Mouse (Mus musculus) left cerebral cortex, adult 11 months (tissue): ENCODE measurements around the gene Atp6v1fnb.

Source experiments
- DNase-seq: peaks from one replicate; pipeline ENCODE4 v3.0.0; 2022; ENCODE audit warnings: low spot score

Gene Atp6v1fnb

DNA sequence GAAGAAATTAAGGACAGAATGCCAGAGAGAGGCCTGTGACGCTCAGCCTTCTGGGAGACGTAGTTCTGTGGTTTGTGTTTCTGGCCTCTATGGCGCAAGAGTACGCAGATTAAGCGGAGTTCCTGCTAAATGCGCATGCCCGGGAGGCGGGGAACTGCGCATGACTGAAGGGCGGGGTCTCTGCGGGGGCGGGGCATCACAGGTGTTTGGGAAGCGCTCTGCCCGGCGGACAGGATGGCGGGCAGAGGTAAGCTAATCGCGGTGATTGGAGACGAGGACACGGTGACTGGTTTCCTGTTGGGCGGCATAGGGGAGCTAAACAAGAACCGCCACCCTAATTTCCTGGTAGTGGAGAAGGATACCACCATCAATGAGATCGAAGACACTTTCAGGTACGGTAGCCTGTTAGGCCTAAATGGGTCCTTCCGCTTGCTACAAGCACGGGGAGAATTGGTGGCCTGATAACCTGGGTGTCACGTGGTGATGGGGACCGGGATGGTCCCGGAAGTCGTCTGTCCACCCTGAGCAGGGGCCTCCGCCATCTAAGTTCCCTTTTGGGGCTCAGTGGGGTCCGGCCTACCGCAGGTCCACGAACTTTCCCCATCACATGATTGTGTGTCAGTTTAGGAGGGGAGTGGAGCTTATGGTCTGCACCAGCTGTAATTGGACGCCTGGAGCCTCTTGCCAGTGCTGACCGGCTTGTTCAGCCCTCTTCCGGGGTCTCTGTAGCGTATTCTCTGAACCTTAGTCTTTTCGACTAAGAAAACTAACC, 3.5 kb upstream of the Atp6v1fnb start, which contains the start of gene Atp6v1f:
Atp6v1f (plus strand) TSS at position 136 of the 772 bp plus-strand sequence.
- DNase-seq, result peak; percentile 88

- DNase-seq, result no peak
These were observed 2.4 kb upstream of the Atp6v1fnb start for GRCm38 (mm10) chr6:29468851-29469250.

DNA sequence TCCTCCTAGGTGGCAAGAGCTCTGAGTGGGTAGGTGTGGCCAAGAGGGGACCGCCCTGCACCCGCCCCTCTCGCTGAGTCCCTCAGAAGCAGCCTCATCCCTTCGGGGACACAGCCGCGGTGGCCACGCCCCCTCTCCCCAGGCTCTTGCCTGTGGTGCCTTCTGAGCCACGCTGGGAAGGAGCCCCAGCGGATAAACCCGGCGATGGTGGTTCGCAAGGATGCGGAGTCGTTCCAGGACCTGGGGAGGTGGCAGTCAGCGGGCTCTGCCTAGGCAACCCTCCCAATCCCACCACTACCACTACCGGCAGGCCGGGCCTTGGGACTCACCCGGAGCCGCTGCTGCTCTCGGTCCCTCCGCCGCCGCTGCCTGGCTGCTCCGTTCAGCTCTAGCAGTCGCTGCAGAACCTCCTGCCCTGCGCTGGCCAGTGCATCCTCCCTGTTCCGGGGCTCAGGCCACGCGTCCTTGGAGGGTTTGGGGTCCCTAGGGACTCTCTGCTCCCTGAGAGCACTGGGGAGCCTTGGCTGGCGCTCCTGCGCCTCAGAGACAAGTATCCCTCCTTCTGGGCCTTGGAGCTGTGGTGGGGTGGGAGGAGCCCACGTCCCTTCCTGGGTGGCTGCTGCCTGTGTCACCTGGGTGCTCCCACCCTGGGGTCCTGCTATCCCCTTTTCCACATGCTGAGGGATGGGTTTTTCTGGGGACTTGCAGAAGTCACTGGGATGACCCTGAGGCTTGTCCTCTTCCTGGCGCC, 2.9 kb downstream of the Atp6v1fnb start:
- peak; percentile 49 for DNase-seq

- DNase-seq, result no peak
These were observed 3.5 kb downstream of the Atp6v1fnb start for GRCm38 (mm10) chr6:29474736-29475135.

- no peak for DNase-seq
These were observed 11.5 kb downstream of the Atp6v1fnb start for GRCm38 (mm10) chr6:29482691-29483090.

- DNase-seq, result no peak
These were observed 13.7 kb downstream of the Atp6v1fnb start for GRCm38 (mm10) chr6:29484716-29485559.

- no peak for DNase-seq
These were observed 14.7 kb downstream of the Atp6v1fnb start for GRCm38 (mm10) chr6:29485951-29486350.

DNA sequence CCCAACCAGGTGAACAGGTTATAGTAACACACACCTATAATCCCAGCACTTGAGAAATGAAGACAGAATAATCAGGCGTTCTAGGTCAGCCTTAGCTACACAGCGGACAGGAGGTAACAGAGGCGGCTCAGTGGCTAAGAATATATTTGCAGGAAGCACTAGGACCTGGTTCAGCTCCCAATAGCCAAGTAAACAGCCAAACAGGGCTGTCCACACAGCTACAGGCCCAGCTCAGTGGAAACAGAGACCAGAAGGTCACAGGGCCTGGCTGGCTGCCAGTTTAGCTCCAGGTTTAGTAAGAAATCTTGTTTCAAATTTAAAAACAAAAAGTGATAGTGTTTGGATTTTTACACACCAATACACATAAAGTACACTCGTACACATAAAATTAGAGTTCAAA, 22.9 kb downstream of the Atp6v1fnb start:
- no peak for DNase-seq

DNA sequence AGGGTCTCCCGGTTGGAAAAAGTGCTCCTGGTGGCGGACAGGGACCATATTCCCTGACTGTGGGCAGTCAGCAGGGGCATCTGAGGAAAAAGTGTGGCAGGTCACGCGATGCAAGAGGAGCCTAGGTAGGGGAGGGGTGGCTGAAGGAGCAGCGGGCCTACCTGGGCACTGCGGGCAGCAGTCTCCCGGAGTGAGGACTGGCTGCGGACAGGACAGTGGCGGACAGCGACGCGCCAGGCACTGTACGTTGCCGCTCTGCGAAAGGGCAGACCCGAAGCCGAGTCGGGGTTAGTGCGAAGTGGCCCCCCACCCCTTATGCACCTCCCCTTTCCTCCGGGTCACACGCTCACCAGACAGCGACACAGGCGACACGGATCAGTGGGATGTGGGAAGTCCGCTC, 25.0 kb downstream of the Atp6v1fnb start:
- DNase-seq, result no peak

DNA sequence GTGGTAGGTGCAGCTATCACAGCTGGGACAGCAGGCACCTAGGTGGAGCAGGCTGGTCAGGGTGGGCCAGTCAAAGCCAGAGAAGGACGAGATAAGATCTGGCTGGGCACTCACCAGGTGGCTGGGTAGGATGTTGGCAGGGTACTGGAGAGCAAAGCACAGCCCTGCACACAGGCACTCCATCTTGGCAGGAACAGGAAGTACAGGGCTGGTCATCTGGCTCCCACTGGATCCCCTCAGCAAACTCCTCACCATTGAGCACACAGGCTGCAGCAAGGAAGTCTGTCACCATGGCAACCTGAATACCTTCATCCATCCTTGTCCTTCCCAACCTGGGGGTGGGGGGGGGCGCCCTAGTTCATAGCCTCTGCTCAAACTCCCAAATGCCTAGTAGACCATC, 26.6 kb downstream of the Atp6v1fnb start:
- no peak for DNase-seq

- no peak for DNase-seq
These were observed 28.9 kb downstream of the Atp6v1fnb start for GRCm38 (mm10) chr6:29500177-29500576.

DNA sequence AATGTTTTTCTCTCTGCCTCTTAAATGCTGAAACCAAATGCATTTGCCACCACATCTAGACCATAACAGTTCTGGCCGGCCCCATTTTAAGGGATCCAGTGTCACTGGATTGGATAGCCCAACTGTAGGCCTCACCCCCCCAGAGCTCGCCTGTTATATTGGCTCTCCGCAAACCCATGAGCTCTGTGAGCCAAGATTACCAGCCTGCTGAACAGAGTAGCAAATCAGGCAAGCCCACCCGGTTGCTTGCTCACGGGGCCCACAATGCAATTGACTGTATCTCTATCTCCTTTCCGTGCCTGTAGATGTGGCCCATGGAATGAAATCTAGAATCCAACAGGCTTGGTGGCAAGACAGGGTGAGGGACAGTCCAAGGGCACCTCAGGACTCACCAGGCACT, 29.6 kb downstream of the Atp6v1fnb start:
- no peak for DNase-seq

DNA sequence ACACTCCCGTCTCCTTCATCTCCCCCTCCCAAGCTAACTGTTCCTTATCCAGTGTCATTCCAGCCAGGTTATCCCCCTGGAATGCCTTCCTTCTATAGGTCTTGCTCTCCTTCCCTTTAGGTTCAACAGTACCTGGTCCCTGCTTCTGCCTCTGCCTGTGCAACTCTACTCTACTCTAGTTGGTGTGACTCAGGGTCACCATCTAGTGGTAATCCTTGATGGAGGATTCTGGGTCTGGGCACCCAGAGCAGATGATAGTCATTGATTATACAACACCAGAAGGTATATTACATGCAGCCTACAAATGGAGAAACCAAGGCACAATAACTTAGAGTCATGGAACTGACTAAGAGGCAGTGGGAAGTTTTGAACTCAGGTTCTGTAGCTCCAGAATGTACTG, 30.4 kb downstream of the Atp6v1fnb start:
- no peak for DNase-seq

GRCm38 (mm10) chr6:29505493-29505892, 34.3 kb downstream of the Atp6v1fnb start:
- no peak for DNase-seq

DNA sequence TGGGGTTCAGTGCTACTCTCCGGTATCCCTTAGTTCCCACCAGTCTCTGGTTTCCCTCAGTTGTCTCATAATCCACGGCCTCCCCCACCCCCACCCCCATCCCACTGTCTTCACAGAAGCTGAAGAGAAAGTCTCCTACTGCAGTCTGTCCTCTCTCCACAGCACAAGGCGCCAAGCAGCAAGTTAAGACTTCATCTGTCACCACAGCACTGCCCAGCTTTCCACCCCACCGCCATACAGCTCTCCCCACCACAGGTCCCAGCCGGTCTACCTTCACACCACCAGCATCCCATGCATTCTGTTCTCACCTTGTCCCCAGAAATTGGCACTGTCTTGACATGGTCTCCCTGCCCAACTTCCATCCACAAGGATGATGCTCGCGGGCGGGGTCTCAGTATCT, 35.6 kb downstream of the Atp6v1fnb start:
- DNase-seq, result no peak

- DNase-seq, result no peak
These were observed 36.4 kb downstream of the Atp6v1fnb start, which contains the start of gene Kcp for GRCm38 (mm10) chr6:29507447-29508309. TSS of gene Kcp (minus strand) at chr6:29507952.

DNA sequence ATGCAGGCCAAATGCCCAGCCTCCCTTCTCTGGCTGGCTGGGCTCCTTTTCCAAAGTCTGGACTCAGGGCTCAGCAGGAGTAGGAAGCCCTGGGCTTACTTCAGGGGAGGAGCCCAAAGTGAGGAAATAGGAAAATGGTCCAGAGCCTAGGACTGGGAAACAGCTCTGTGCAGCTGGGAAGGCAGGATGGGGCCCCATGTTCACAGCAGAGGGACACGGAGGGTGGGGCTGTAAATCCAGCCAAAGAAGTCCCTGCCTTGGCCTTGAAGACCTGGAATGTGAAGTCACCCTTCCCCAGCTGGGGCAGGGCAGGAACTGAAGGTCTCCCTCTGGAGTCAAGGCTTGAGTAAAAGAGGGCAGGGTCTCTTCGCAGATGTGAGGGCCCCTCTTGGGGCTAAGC, 37.8 kb downstream of the Atp6v1fnb start:
- DNase-seq, result no peak

- DNase-seq, result no peak
These were observed 42.0 kb downstream of the Atp6v1fnb start for GRCm38 (mm10) chr6:29513284-29513683.

DNA sequence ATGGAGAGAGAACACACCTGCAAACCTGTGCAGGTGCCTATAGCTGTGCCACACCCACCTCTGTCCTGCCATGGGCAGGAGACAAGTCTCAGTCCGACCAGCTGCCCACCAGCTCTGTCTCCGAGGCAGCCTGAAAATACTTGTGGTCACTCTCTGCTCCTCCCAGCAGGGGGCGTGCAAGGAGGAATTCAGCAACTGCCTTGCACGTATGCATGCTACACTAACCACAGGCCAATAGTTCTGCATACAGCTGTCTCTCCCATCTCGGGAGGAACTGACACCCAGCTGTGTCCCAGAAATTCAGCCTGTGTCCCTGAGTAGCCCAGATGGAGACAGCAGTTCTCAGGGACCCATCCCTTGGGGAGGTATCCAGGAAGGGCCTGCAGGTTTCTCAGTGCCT, 45.9 kb downstream of the Atp6v1fnb start:
- DNase-seq, result peak; percentile 43

DNA sequence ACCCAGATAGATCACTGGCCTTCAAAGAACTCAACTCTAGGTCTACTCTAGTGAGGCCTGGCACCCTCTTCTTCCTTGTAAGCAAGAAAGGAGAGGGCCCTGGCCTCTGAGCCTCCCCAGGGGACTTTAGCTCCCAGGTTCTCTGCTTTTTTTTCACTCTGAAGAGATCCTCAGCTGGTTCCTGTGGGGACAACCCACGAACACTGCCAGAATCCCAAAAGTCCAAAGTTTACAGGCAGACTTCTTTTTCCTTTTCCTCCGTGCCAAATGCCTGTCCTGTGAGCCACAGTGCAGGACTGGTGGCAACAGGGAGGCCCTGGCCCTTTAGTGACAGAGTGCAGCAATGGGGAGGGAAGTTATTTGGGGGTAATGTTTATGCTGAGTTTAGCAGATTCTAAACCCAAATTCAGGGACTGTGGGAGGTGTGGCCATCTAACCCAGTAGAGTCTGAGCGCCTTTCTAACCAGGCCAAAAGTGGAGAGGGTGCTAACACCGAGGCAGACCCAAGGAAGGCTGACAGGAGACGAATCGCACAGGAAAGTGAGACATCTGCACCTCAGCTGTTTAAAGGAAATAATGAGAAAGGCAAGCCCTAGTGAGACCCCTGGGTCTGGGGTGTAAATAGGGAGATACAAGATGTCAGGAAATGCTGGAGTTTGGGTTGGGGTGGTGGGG, 51.5 kb downstream of the Atp6v1fnb start:
- DNase-seq, result no peak
